Mouse (Mus musculus) heart, adult 2 months (tissue): ENCODE results near the gene Rnase11.

Experiments used
- CTCF ChIP-seq: fragments of 200-600 bp; IDR thresholded peaks from 2 replicates; pipeline ENCODE4 v1.8.1; 2022; ENCODE audit warnings: antibody characterized with exemption, mild to moderate bottlenecking, moderate library complexity
- EP300 ChIP-seq: fragments of 200-500 bp; IDR thresholded peaks from 2 replicates; pipeline ENCODE4 v1.6.1; 2011; ENCODE audit warnings: low read depth, low read length, control low read depth; ENCODE audit not compliant: insufficient read depth
- POLR2A ChIP-seq: fragments of 200-500 bp; IDR thresholded peaks from 2 replicates; pipeline ENCODE4 v1.6.1; 2011; ENCODE audit warnings: mild to moderate bottlenecking, low read depth, low read length, control low read depth; ENCODE audit not compliant: insufficient read depth

DNA sequence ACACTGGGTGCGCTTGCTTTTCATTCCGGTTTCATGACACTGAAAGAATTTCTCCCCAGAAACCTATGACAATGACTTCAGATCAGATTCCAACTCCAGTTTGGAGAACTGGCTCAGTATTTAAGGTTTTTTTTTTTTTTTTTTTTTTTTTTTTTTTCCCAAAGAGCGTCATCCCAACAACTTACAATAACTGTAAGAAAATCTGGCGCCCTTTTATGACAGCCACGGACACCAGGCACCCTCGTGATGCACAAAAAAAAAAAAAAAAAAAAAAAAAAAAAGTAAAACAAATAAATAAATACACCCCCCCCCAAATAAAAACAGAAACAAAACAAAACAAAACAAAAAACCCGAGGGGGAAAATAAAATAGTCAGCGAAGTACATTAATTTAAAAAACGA is 37.8 kb upstream of the Rnase11 start:
- TF ChIP-seq CTCF: no peak
- no peak for TF ChIP-seq POLR2A
- TF ChIP-seq EP300: no peak
